Mouse (Mus musculus): Measurements from ENCODE around the gene Arhgef33.

DNA sequence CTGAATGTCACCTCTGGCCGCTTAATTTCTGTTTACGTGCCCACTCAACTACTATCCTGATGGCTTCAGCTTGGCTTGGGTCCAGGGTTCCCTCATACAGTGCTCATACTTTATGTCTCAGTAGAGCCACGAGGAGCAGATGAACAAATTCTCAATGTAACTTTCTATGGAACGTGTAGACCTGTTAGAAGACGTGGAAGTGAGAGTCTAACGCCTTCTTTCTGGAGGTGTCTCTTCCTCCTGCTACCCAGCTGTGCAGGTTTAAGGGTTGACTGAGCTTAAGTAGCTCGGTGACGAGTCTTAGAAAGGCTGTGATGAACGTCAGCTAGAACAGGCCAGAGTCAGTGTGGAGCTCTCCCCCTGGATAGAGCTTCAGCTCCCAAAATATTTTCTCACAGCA, 61.4 kb downstream of the Arhgef33 start:
- TF ChIP-seq GATA1 (IDR thresholded peaks at IDR 0.05; ENCODE audit: low read length) (no peak), TAL1 (IDR thresholded peaks at IDR 0.05; ENCODE audit: low read length) (no peak)
